Mouse (Mus musculus): Measurements from ENCODE around the gene Tlk2.
A peak's percentile ranks its signal among the peaks of the same experiment; 100 is the strongest.
"Not testable (repeated sequence)": the region's sequence is repeated elsewhere in the genome, so short reads cannot be mapped to it uniquely, and the experiment has no call there.

Tlk2 gene

GRCm38 (mm10) chr11:105178516-105178915 lies at the start of gene Tlk2:
Gene Tlk2 (plus strand): TSS chr11:105178807.
- no peak for DNase-seq (ENCODE audit: low spot score)

GRCm38 (mm10) chr11:105135692-105136091 lies 42.9 kb upstream of the Tlk2 start:
- no peak for DNase-seq (ENCODE audit: low spot score)

GRCm38 (mm10) chr11:105137255-105137654 lies 41.4 kb upstream of the Tlk2 start:
- not testable (repeated sequence) for DNase-seq (ENCODE audit: low spot score)

GRCm38 (mm10) chr11:105140512-105140911 lies 38.1 kb upstream of the Tlk2 start:
- DNase-seq (ENCODE audit: low spot score): not testable (repeated sequence)

- DNase-seq (ENCODE audit: low spot score): no peak
These were observed 37.5 kb upstream of the Tlk2 start for GRCm38 (mm10) chr11:105141115-105141514.

GRCm38 (mm10) chr11:105143564-105143963 lies 35.0 kb upstream of the Tlk2 start:
- DNase-seq (ENCODE audit: low spot score): no peak

GRCm38 (mm10) chr11:105144084-105144483 lies 34.5 kb upstream of the Tlk2 start:
- no peak for DNase-seq (ENCODE audit: low spot score)

- no peak for DNase-seq (ENCODE audit: low spot score)
These were observed 33.9 kb upstream of the Tlk2 start for GRCm38 (mm10) chr11:105144508-105145210.

- no peak for DNase-seq (ENCODE audit: low spot score)
These were observed 33.4 kb upstream of the Tlk2 start for GRCm38 (mm10) chr11:105145211-105145610.

GRCm38 (mm10) chr11:105146593-105146992 lies 32.0 kb upstream of the Tlk2 start, which contains the start of gene Gm10842:
Gene Gm10842 (plus strand): TSS chr11:105146893.
- no peak for DNase-seq (ENCODE audit: low spot score)

- DNase-seq (ENCODE audit: low spot score): no peak
These were observed 29.3 kb upstream of the Tlk2 start for GRCm38 (mm10) chr11:105149353-105149752.

GRCm38 (mm10) chr11:105149766-105150165 lies 28.8 kb upstream of the Tlk2 start:
- no peak for DNase-seq (ENCODE audit: low spot score)

- DNase-seq (ENCODE audit: low spot score): no peak
These were observed 27.9 kb upstream of the Tlk2 start for GRCm38 (mm10) chr11:105150691-105151090.

GRCm38 (mm10) chr11:105151226-105152016 lies 27.2 kb upstream of the Tlk2 start:
- DNase-seq (ENCODE audit: low spot score): no peak

GRCm38 (mm10) chr11:105152017-105152300 lies 26.6 kb upstream of the Tlk2 start:
- DNase-seq (ENCODE audit: low spot score): no peak

GRCm38 (mm10) chr11:105152357-105152899 lies 26.2 kb upstream of the Tlk2 start:
- peak; percentile 41 for DNase-seq (ENCODE audit: low spot score)

GRCm38 (mm10) chr11:105153068-105153833 lies 25.4 kb upstream of the Tlk2 start:
- peak; percentile 44 for DNase-seq (ENCODE audit: low spot score)

- no peak for DNase-seq (ENCODE audit: low spot score)
These were observed 22.7 kb upstream of the Tlk2 start for GRCm38 (mm10) chr11:105155915-105156314.

GRCm38 (mm10) chr11:105156748-105157267 lies 21.8 kb upstream of the Tlk2 start:
- DNase-seq (ENCODE audit: low spot score): no peak

- DNase-seq (ENCODE audit: low spot score): no peak
These were observed 20.6 kb upstream of the Tlk2 start for GRCm38 (mm10) chr11:105158047-105158446.

- no peak for DNase-seq (ENCODE audit: low spot score)
These were observed 18.8 kb upstream of the Tlk2 start for GRCm38 (mm10) chr11:105159673-105160360.

GRCm38 (mm10) chr11:105161411-105161810 lies 17.2 kb upstream of the Tlk2 start:
- DNase-seq (ENCODE audit: low spot score): no peak

Measured in spleen, adult 12 weeks (tissue).